Mouse (Mus musculus) MEL (cell line): ENCODE data around the gene Abca7. TPM values are rescaled to one million over a fixed set of nuclear protein-coding genes. Genes with fewer than 3 reads are reported as not detected.
A peak's percentile ranks its signal among the peaks of the same experiment; 100 is the strongest.

Experiments
- DNase-seq: peaks from one replicate; pipeline ENCODE4 v3.0.0; 2011; ENCODE audit warnings: low read depth, low spot score
- H3K27ac ChIP-seq: 2 replicates; pipeline ENCODE4 v1.5.1; 2012; ENCODE audit warnings: low read depth, mild to moderate bottlenecking, control low read depth, low read length, moderate library complexity; ENCODE audit not compliant: control insufficient read depth
- H3K27me3 ChIP-seq, 2 experiments: fragments of 150-350 bp in 1 of 2; sonication (generic) in 1 of 2; 2 replicates each; pipeline ENCODE4 v1.6.1; 2012; ENCODE audit warnings: low read length in 2 of 2, mild to moderate bottlenecking in 2 of 2, improper control_type of control experiment in 1 of 2, moderate library complexity in 1 of 2; ENCODE audit not compliant: insufficient read depth in 2 of 2, control insufficient read depth in 1 of 2
- H3K36me3 ChIP-seq, 2 experiments: 2 replicates each; pipeline ENCODE4 v1.6.1; 2012 to 2014; ENCODE audit warnings: low read length in 2 of 2, improper control_type of control experiment in 1 of 2, inconsistent platforms in 1 of 2, mild to moderate bottlenecking in 1 of 2; ENCODE audit not compliant: insufficient read depth in 2 of 2, control insufficient read depth in 1 of 2
- H3K4me1 ChIP-seq, 2 experiments: fragments of 150-350 bp in 1 of 2; sonication (generic) in 1 of 2; 2 replicates each; pipeline ENCODE4 v1.6.1; 2012; ENCODE audit warnings: low read length in 2 of 2, improper control_type of control experiment in 1 of 2, mild to moderate bottlenecking in 1 of 2; ENCODE audit not compliant: insufficient read depth in 2 of 2, control insufficient read depth in 1 of 2
- H3K4me3 ChIP-seq, 2 experiments: fragments of 150-350 bp in 1 of 2; sonication (generic) in 1 of 2; 2 replicates each; pipeline ENCODE4 v1.5.1; 2012; ENCODE audit warnings: low read depth in 2 of 2, low read length in 2 of 2, mild to moderate bottlenecking in 2 of 2, moderate library complexity in 2 of 2, control low read depth in 1 of 2, improper control_type of control experiment in 1 of 2; ENCODE audit not compliant: control insufficient read depth in 1 of 2, insufficient read depth in 1 of 2
- H3K79me2 ChIP-seq: 2 replicates; pipeline ENCODE4 v1.6.1; 2012; ENCODE audit warnings: mild to moderate bottlenecking, low read length, moderate library complexity; ENCODE audit not compliant: control insufficient read depth, poor library complexity, insufficient read depth
- H3K9ac ChIP-seq: 2 replicates; pipeline ENCODE4 v1.6.1; 2012; ENCODE audit warnings: low read depth, mild to moderate bottlenecking, control low read depth, low read length, moderate library complexity; ENCODE audit not compliant: control insufficient read depth, poor library complexity, severe bottlenecking
- H3K9me3 ChIP-seq: fragments of 150-350 bp; sonication (generic); replicated peaks from 2 replicates; pipeline ENCODE4 v1.6.1; 2012; ENCODE audit warnings: mild to moderate bottlenecking, low read length, improper control_type of control experiment, moderate library complexity; ENCODE audit not compliant: insufficient read depth
- BHLHE40 ChIP-seq: IDR thresholded peaks from 2 replicates; pipeline ENCODE4 v1.6.1; 2012; ENCODE audit warnings: low read depth, mild to moderate bottlenecking, inconsistent platforms, low read length, improper control_type of control experiment, borderline replicate concordance
- CHD2 ChIP-seq: IDR thresholded peaks from 2 replicates; pipeline ENCODE4 v1.6.1; 2011; ENCODE audit warnings: low read length, improper control_type of control experiment
- ELF1 ChIP-seq: IDR thresholded peaks from 2 replicates; pipeline ENCODE4 v1.6.1; 2014; ENCODE audit warnings: low read depth, mild to moderate bottlenecking, inconsistent platforms, low read length, improper control_type of control experiment, moderate library complexity
- ETS1 ChIP-seq: IDR thresholded peaks from 2 replicates; pipeline ENCODE4 v1.6.1; 2012; ENCODE audit warnings: low read depth, mild to moderate bottlenecking, inconsistent platforms, low read length, improper control_type of control experiment, moderate library complexity
- GABPA ChIP-seq: IDR thresholded peaks from 2 replicates; pipeline ENCODE4 v1.6.1; 2012; ENCODE audit warnings: low read depth, mild to moderate bottlenecking, inconsistent platforms, low read length, improper control_type of control experiment, moderate library complexity
- GATA1 ChIP-seq: IDR thresholded peaks from 2 replicates; pipeline ENCODE4 v1.6.1; 2011; ENCODE audit warnings: low read depth, low read length, improper control_type of control experiment
- KAT2A ChIP-seq: conservative IDR thresholded peaks from 2 replicates; pipeline ENCODE4 v1.6.1; 2012; ENCODE audit warnings: low read depth, low read length, improper control_type of control experiment, inconsistent platforms
- MAFK ChIP-seq: IDR thresholded peaks from 2 replicates; pipeline ENCODE4 v1.6.1; 2011; ENCODE audit warnings: low read depth, mild to moderate bottlenecking, low read length, improper control_type of control experiment, borderline replicate concordance
- MAZ ChIP-seq: IDR thresholded peaks from 2 replicates; pipeline ENCODE4 v1.6.1; 2012; ENCODE audit warnings: low read depth, mild to moderate bottlenecking, inconsistent platforms, low read length, improper control_type of control experiment
- MEF2A ChIP-seq: IDR thresholded peaks from 2 replicates; pipeline ENCODE4 v1.6.1; 2014; ENCODE audit warnings: low read depth, mild to moderate bottlenecking, inconsistent platforms, low read length, improper control_type of control experiment; ENCODE audit not compliant: poor library complexity, insufficient replicate concordance, severe bottlenecking; ENCODE audit errors: extremely low read depth
- MYB ChIP-seq: IDR thresholded peaks from 2 replicates; pipeline ENCODE4 v1.6.1; 2011; ENCODE audit warnings: mild to moderate bottlenecking, low read depth, low read length, improper control_type of control experiment
- MYC ChIP-seq: IDR thresholded peaks from 2 replicates; pipeline ENCODE4 v1.6.1; 2011; ENCODE audit warnings: low read depth, mild to moderate bottlenecking, low read length, improper control_type of control experiment, moderate library complexity
- NELFE ChIP-seq: IDR thresholded peaks from 2 replicates; pipeline ENCODE4 v1.6.1; 2011; ENCODE audit warnings: low read depth, low read length, improper control_type of control experiment
- NRF1 ChIP-seq: IDR thresholded peaks from 2 replicates; pipeline ENCODE4 v1.6.1; 2014; ENCODE audit warnings: low read depth, mild to moderate bottlenecking, inconsistent platforms, low read length, improper control_type of control experiment, moderate library complexity; ENCODE audit not compliant: poor library complexity, insufficient read depth, severe bottlenecking
- POLR2A ChIP-seq, 2 experiments: IDR thresholded peaks; 2 replicates each; pipeline ENCODE4 v1.6.1; 2011 to 2012; ENCODE audit warnings: low read length in 2 of 2, mild to moderate bottlenecking in 2 of 2, control low read depth in 1 of 2, improper control_type of control experiment in 1 of 2, low read depth in 1 of 2, moderate library complexity in 1 of 2; ENCODE audit not compliant: control insufficient read depth in 1 of 2, insufficient read depth in 1 of 2, poor library complexity in 1 of 2
- RAD21 ChIP-seq: IDR thresholded peaks from 2 replicates; pipeline ENCODE4 v1.6.1; 2011; ENCODE audit warnings: mild to moderate bottlenecking, low read depth, low read length, improper control_type of control experiment
- RCOR1 ChIP-seq: IDR thresholded peaks from 2 replicates; pipeline ENCODE4 v1.6.1; 2012; ENCODE audit warnings: low read depth, mild to moderate bottlenecking, inconsistent platforms, low read length, improper control_type of control experiment
- SIN3A ChIP-seq: IDR thresholded peaks from 2 replicates; pipeline ENCODE4 v1.6.1; 2012; ENCODE audit warnings: low read length, improper control_type of control experiment, inconsistent platforms
- TAL1 ChIP-seq: IDR thresholded peaks from 2 replicates; pipeline ENCODE4 v1.6.1; 2012; ENCODE audit warnings: mild to moderate bottlenecking, inconsistent platforms, low read length, moderate library complexity, mixed read lengths
- USF2 ChIP-seq, 2 experiments: IDR thresholded peaks; 2 replicates each; pipeline ENCODE4 v1.6.1; 2011 to 2012; ENCODE audit warnings: improper control_type of control experiment in 2 of 2, low read length in 2 of 2, borderline replicate concordance in 1 of 2, inconsistent platforms in 1 of 2, low read depth in 1 of 2, mild to moderate bottlenecking in 1 of 2; ENCODE audit not compliant: insufficient read depth in 1 of 2
- ZC3H11A ChIP-seq: IDR thresholded peaks from 2 replicates; pipeline ENCODE4 v1.6.1; 2012; ENCODE audit warnings: low read depth, mild to moderate bottlenecking, inconsistent platforms, low read length, improper control_type of control experiment
- ZMIZ1 ChIP-seq: IDR thresholded peaks from 2 replicates; pipeline ENCODE4 v1.6.1; 2012; ENCODE audit warnings: low read depth, mild to moderate bottlenecking, inconsistent platforms, low read length, improper control_type of control experiment, moderate library complexity
- polyA plus RNA-seq, 2 experiments: library from polyadenylated mRNA; stranded (reverse) in 1 of 2; unstranded in 1 of 2; fragments of >175 nt in 1 of 2; fragments of >200 nt in 1 of 2; gene quantifications; 2 replicates each; pipeline versions ENCODE4 v1.2.1 to v1.2.4; 2012; ENCODE audit warnings: low replicate concordance in 2 of 2, low read depth in 1 of 2; ENCODE audit not compliant: insufficient read length in 2 of 2, insufficient read depth in 1 of 2, missing spikeins in 1 of 2
- total RNA-seq: library from RNA; depleted of rRNA; stranded (reverse); fragments of 300-350 nt; gene quantifications from 2 replicates; pipeline ENCODE4 v1.2.3, GENCODE M21; 2012

Abca7 gene
- total and polyA plus RNA-seq, 3 experiments = 7.7 to 16.8 TPM; not detected in 1

DNA sequence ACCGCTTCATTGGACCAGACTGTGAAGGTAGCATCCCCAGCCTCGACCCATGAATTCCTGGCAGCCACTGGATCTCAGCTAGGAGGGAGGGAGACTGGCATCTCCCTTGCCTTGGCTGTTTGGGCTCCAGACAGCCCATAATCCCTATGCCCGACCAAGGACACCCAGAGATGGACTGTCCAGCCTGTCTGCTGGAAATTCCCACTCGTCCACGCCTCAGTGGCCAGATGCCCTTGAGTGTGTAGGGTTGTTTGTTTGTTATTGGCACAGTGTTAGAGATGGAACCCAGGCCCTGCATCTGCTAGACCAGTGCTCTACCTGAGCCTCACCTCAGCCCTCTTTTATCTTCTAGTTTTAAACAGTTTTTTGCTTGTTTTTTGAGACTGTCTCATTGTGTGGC is 31.0 kb upstream of the Abca7 start:
- H3K27me3 ChIP-seq = no peaks in the 10 kb centered on the region
- H3K9me3 ChIP-seq = no peaks in the 10 kb centered on the region
- H3K79me2 ChIP-seq = peaks cover 8% of the 10 kb centered on the region
- no peak overlapping the region for H3K9ac ChIP-seq
- TF ChIP-seq GABPA (no peak), USF2 (IDR thresholded peaks at IDR 0.05; ENCODE audit: borderline replicate concordance in 1 of 2, insufficient read depth in 1 of 2, low read depth in 1 of 2, low read length in 2 of 2) (no peak), MAZ (no peak), ZC3H11A (no peak), MAFK (no peak), KAT2A (no peak), ETS1 (no peak), SIN3A (no peak)
- no peak overlapping the region for H3K4me3 ChIP-seq
- no peak for DNase-seq
- H3K27ac ChIP-seq = no peak overlapping the region
- peaks cover 2 to 8% of the 10 kb centered on the region in 2 experiments; a peak in 2 of 4 replicates for H3K36me3 ChIP-seq
- peaks cover 0 to 10% of the 10 kb centered on the region in 2 experiments; a peak in 3 of 4 replicates for H3K4me1 ChIP-seq

DNA sequence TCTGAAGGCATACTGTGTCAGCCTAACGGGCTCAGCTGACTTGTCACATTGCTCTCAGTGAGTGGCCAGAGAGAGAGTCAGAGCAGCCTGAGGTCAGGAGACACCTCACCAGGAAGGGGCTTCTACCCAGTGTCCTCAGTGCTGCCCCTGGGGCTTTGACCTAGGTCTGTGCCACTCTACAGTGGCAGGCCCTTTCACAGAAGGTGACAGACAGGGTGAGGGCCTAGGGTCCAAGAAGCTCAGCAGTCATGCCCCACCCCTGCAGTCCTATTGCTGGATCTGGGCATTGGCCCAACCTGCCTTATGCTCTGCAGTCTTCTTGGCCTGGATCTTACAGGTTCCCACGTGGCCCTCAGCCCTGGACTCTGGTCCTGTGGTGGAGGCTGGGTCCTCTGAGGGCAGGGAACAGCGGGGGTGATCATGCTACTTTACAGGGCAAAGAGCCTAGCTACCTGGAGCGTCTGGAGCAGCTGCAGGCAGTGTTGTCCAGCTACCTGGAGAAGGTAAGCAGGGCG is 29.4 kb upstream of the Abca7 start:
- DNase-seq = no peak
- H3K79me2 ChIP-seq = no peaks in the 10 kb centered on the region; the same call in 1 of the 2 replicates
- no peaks in the 10 kb centered on the region for H3K9me3 ChIP-seq
- H3K4me3 ChIP-seq = no peak overlapping the region
- H3K9ac ChIP-seq = no peak overlapping the region
- H3K27ac ChIP-seq = no peak overlapping the region
- H3K4me1 ChIP-seq = no peaks in the 10 kb centered on the region
- TF ChIP-seq POLR2A (IDR thresholded peaks at IDR 0.05; ENCODE audit: control insufficient read depth in 1 of 2, insufficient read depth in 1 of 2, low read depth in 1 of 2, low read length in 2 of 2, poor library complexity in 1 of 2) (0 out of 4 replicates have a peak, but pooled peaks of 1 of the 2 experiments have one; percentile 29), TAL1 (no peak), GATA1 (no peak), MEF2A (no peak)
- H3K36me3 ChIP-seq = peaks cover 0 to 2% of the 10 kb centered on the region in 2 experiments; a peak in 1 of 4 replicates
- H3K27me3 ChIP-seq = no peaks in the 10 kb centered on the region

DNA sequence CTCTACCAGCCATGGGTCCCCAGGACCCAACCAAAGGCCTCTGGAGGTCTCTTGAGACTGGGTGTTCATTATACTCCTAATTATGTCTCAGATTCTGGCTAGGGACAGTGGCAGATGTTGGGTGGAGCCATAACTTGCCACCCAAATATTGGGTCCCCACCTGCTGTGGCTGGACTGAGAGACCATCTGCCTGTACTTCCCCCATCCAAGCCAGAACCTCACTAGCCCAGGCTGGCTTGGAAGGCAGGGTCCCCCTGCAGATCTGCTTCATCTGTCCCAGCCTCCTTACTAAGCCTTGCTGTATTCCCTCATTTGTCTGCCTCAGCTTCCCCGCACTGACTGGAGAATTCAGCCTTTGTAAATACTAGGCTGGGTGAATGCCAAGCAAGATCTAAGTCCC is 28.1 kb upstream of the Abca7 start:
- Histone ChIP-seq H3K9me3 (no peaks in the 10 kb centered on the region), H3K27me3 (no peaks in the 10 kb centered on the region), H3K36me3 (no peaks in the 10 kb centered on the region; a peak in 1 of 4 replicates), H3K27ac (no peak overlapping the region), H3K4me3 (no peak overlapping the region), H3K79me2 (no peaks in the 10 kb centered on the region), H3K9ac (no peak overlapping the region), H3K4me1 (no peaks in the 10 kb centered on the region)
- TF ChIP-seq RCOR1 (no peak), NRF1 (no peak), ELF1 (no peak), CHD2 (no peak), MYC (no peak), NELFE (no peak), ZC3H11A (no peak), GABPA (no peak), ZMIZ1 (no peak), MYB (no peak), MAZ (no peak), BHLHE40 (no peak), RAD21 (no peak)
- no peak for DNase-seq
